Mouse (Mus musculus) midbrain, embryonic 16.5 days (tissue): ENCODE measurements at regions not wholly inside any gene's neighbourhood (a gene's known extent, or its start where the extent isn't known, plus 50 kb on each side); places are given as distances from the start of the nearest gene placed in this dataset.
A peak's percentile ranks its signal among the peaks of the same experiment; 100 is the strongest.

Experiments used
- ATAC-seq: fragments of 200-750 bp; cut with Nextera tagmentation; 2 replicates; pipeline ENCODE4 v1.8.0; 2017; ENCODE audit warnings: moderate TSS enrichment
- H3K27ac ChIP-seq: fragments of 300-500 bp; sonication (generic); 2 replicates; pipeline ENCODE4 v1.5.1; 2014; ENCODE audit warnings: mild to moderate bottlenecking, low read length, mixed read lengths
- H3K27me3 ChIP-seq: fragments of 300-500 bp; sonication (generic); 2 replicates; pipeline ENCODE4 v1.6.1; 2014; ENCODE audit warnings: low read depth, low read length, mixed read lengths; ENCODE audit not compliant: control insufficient read depth, insufficient read depth
- H3K36me3 ChIP-seq: fragments of 300-500 bp; sonication (generic); 2 replicates; pipeline ENCODE4 v1.6.1; 2014; ENCODE audit warnings: mild to moderate bottlenecking, low read length, moderate library complexity, mixed read lengths; ENCODE audit not compliant: control insufficient read depth, insufficient read depth
- H3K4me1 ChIP-seq: fragments of 300-500 bp; sonication (generic); 2 replicates; pipeline ENCODE4 v1.6.1; 2014; ENCODE audit warnings: mild to moderate bottlenecking, low read length, mixed read lengths; ENCODE audit not compliant: control insufficient read depth, insufficient read depth
- H3K4me2 ChIP-seq: fragments of 300-500 bp; sonication (generic); 2 replicates; pipeline ENCODE4 v1.6.1; 2014; ENCODE audit warnings: mild to moderate bottlenecking, low read length, mixed read lengths
- H3K4me3 ChIP-seq: fragments of 300-500 bp; sonication (generic); 2 replicates; pipeline ENCODE4 v1.5.1; 2014; ENCODE audit warnings: low read depth, mild to moderate bottlenecking, low read length, moderate library complexity, mixed read lengths
- H3K9ac ChIP-seq: fragments of 300-500 bp; sonication (generic); 2 replicates; pipeline ENCODE4 v1.6.1; 2014; ENCODE audit warnings: low read depth, low read length, mixed read lengths
- H3K9me3 ChIP-seq: fragments of 300-500 bp; sonication (generic); replicated peaks from 2 replicates; pipeline ENCODE4 v1.6.1; 2014; ENCODE audit warnings: mild to moderate bottlenecking, low read length, mixed read lengths; ENCODE audit not compliant: control insufficient read depth, poor library complexity, severe bottlenecking
- WGBS: fragments of 180-500 bp; shearing (Covaris S2); extraction: QIAGEN DNeasy Blood & Tissue Kit; methylation state at CpG from one replicate; pipeline ENCODE4 v1.1.7; 2014; 5-methylcytosine and 5-hydroxymethylcytosine counted together

- Histone ChIP-seq H3K4me2 (peak overlapping the region; percentile 62), H3K36me3 (no peaks in the 10 kb centered on the region), H3K27ac (no peak overlapping the region), H3K27me3 (no peaks in the 10 kb centered on the region), H3K9me3 (no peaks in the 10 kb centered on the region), H3K4me1 (no peaks in the 10 kb centered on the region), H3K9ac (peak overlapping the region; percentile 50), H3K4me3 (peak overlapping the region; percentile 39)
- 22% methylated on average over 24 of the region's 24 CpGs for WGBS
- peak; percentile 88 for ATAC-seq
Observed at GRCm38 (mm10) chr3:57136847-57137246, 164.9 kb downstream of the Tm4sf1 start.

- H3K9ac ChIP-seq, result no peak overlapping the region
- no peak for ATAC-seq
- no peaks in the 10 kb centered on the region for H3K9me3 ChIP-seq
- no peak overlapping the region for H3K4me2 ChIP-seq
- H3K36me3 ChIP-seq, result no peaks in the 10 kb centered on the region
- H3K4me3 ChIP-seq, result no peak overlapping the region
- 89% methylated on average over 2 of the region's 2 CpGs for WGBS
- no peaks in the 10 kb centered on the region for H3K4me1 ChIP-seq
- no peak overlapping the region for H3K27ac ChIP-seq
- no peaks in the 10 kb centered on the region for H3K27me3 ChIP-seq
Observed at GRCm38 (mm10) chr3:57128606-57129005, 173.2 kb downstream of the Tm4sf1 start.

DNA sequence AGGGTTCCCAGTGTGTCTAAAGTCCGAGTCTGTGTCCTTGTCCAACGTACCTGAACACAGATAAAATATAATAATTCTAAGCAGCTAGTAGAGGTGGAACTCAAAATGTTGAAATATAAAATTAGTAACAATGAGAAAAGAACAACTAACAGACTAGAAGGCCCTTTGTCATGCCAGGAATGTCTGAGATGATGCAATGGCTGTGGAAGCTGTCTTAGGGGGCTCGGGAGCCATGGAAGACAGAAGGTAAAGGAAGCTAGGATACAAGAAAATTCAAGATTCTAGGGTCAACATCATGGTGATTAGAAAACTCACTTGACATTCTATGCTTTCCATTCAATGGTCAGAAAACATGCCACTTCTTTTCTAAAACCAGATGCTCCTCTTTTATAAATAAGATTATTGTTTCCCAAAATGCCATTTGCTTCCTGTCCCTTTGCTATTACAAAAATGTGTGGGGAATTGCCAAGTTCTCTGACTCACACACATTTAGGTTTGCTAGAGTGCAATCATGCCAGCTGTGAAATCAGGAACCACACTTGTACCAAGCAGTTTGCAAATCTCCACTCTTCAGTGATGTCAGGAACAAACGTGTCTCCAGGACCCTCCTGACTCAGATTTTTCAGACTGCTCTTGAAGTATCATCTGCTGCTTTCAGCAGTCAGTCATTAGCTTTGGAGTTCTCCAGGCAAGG, 175.8 kb downstream of the Tm4sf1 start:
- Histone ChIP-seq H3K36me3 (no peaks in the 10 kb centered on the region), H3K9ac (no peak overlapping the region), H3K9me3 (no peaks in the 10 kb centered on the region), H3K4me2 (no peak overlapping the region), H3K4me3 (no peak overlapping the region), H3K27me3 (no peaks in the 10 kb centered on the region), H3K4me1 (no peaks in the 10 kb centered on the region), H3K27ac (no peak overlapping the region)
- no peak for ATAC-seq
- 82% methylated on average over 4 of the region's 4 CpGs for WGBS

GRCm38 (mm10) chr3:57118016-57118415, 183.8 kb downstream of the Tm4sf1 start:
- Histone ChIP-seq H3K9ac (no peak overlapping the region), H3K9me3 (no peaks in the 10 kb centered on the region), H3K36me3 (no peaks in the 10 kb centered on the region), H3K27me3 (no peaks in the 10 kb centered on the region), H3K27ac (no peak overlapping the region), H3K4me2 (no peak overlapping the region), H3K4me3 (no peak overlapping the region), H3K4me1 (no peaks in the 10 kb centered on the region)
- ATAC-seq, result no peak
- 94% methylated on average over 1 of the region's 1 CpGs for WGBS

DNA sequence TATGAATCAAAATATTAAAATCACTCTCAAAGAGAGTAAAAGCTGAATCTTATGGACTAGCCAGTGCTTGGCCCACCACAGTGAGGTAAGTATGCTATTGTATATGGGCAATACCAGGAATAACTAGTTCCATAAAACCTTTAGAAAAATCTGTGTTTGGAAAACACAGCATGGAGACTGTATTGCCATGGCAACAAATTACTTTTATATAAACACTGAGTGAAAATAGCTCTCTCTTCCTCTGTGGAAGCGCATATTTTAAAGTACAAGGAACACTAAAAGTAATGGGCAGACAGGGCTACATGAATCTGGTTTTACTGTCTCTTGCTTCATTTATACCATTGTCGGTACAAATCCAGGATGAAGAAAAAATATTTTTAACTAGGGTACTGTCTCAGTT, 199.5 kb downstream of the Tm4sf1 start:
- no peaks in the 10 kb centered on the region for H3K27me3 ChIP-seq
- ATAC-seq, result no peak
- H3K9me3 ChIP-seq, result no peaks in the 10 kb centered on the region
- H3K27ac ChIP-seq, result no peak overlapping the region
- no peaks in the 10 kb centered on the region for H3K4me1 ChIP-seq
- no peaks in the 10 kb centered on the region for H3K36me3 ChIP-seq
- no peak overlapping the region for H3K4me2 ChIP-seq
- H3K9ac ChIP-seq, result no peak overlapping the region
- WGBS, result 80% methylated on average over 2 of the region's 2 CpGs
- H3K4me3 ChIP-seq, result no peak overlapping the region

- 88% methylated on average over 1 of the region's 1 CpGs for WGBS
Observed at GRCm38 (mm10) chr3:57100515-57100914, 201.3 kb downstream of the Tm4sf1 start.

DNA sequence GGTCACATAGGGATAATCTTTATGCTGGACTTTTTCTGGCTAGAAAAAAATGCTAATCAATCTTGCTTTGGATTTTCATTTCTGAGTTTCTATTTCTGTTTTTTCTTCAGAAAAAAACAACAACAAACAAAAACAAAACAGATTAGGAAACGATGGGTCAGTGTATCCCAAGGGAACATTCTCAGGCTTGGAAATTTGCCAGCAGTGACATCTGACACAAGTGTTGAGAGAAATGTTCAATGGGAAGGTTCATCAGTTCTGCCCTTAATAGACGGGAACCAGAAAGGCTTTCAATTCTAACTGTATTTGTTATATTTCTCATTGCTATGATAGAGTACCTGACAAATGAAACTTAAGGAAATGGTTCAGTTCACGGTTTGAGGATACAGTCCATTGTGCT, 206.9 kb downstream of the Tm4sf1 start:
- 64% methylated on average over 3 of the region's 3 CpGs for WGBS
- no peaks in the 10 kb centered on the region for H3K27me3 ChIP-seq
- H3K4me2 ChIP-seq, result no peak overlapping the region
- no peaks in the 10 kb centered on the region for H3K36me3 ChIP-seq
- H3K9me3 ChIP-seq, result no peaks in the 10 kb centered on the region
- no peak for ATAC-seq
- H3K4me3 ChIP-seq, result no peak overlapping the region
- no peak overlapping the region for H3K9ac ChIP-seq
- no peak overlapping the region for H3K27ac ChIP-seq
- H3K4me1 ChIP-seq, result no peaks in the 10 kb centered on the region

More at GRCm38 (mm10) chr3:57100515-57100914, 201.3 kb downstream of the Tm4sf1 start:
- Histone ChIP-seq H3K4me3 (no peak overlapping the region), H3K27ac (no peak overlapping the region), H3K27me3 (no peaks in the 10 kb centered on the region), H3K4me1 (no peaks in the 10 kb centered on the region), H3K36me3 (no peaks in the 10 kb centered on the region), H3K9ac (no peak overlapping the region), H3K9me3 (no peaks in the 10 kb centered on the region), H3K4me2 (no peak overlapping the region)
- no peak for ATAC-seq

- no peaks in the 10 kb centered on the region for H3K27me3 ChIP-seq
- no peak overlapping the region for H3K27ac ChIP-seq
- no peak overlapping the region for H3K9ac ChIP-seq
- H3K4me1 ChIP-seq, result no peaks in the 10 kb centered on the region
- no peaks in the 10 kb centered on the region for H3K36me3 ChIP-seq
- H3K9me3 ChIP-seq, result no peaks in the 10 kb centered on the region
- no peak overlapping the region for H3K4me2 ChIP-seq
- 94% methylated on average over 1 of the region's 1 CpGs for WGBS
- no peak overlapping the region for H3K4me3 ChIP-seq
- ATAC-seq, result no peak
Observed at GRCm38 (mm10) chr3:57093201-57093940, 208.4 kb downstream of the Tm4sf1 start.

DNA sequence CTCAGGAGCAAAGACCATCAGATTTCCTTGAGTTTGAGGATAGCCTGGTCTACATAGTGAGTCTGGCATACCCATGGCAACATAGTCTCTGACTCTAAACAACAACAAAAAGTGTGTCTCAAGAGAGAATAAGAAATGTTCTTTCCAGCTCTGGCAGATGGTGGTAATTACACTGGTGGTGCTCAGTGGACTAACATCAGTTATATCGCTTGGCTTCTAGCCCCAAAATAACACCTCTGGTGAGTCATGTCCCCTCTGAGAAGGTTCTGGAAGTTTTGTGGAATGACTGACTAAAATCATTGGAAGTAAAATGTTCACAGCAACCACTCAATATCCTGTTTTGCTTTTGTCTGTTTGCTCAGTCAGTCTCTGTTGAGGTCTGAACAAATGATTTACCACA, 227.3 kb downstream of the Tm4sf1 start:
- WGBS, result 100% methylated on average over 1 of the region's 1 CpGs
- no peaks in the 10 kb centered on the region for H3K9me3 ChIP-seq
- H3K4me2 ChIP-seq, result no peak overlapping the region
- no peak for ATAC-seq
- H3K36me3 ChIP-seq, result no peaks in the 10 kb centered on the region
- no peak overlapping the region for H3K27ac ChIP-seq
- no peak overlapping the region for H3K9ac ChIP-seq
- H3K27me3 ChIP-seq, result no peaks in the 10 kb centered on the region
- no peaks in the 10 kb centered on the region for H3K4me1 ChIP-seq
- H3K4me3 ChIP-seq, result no peak overlapping the region
